Mouse (Mus musculus) thymus, adult 2 months (tissue): ENCODE measurements around the gene Pla2g6. TPM values are rescaled to one million over a fixed set of nuclear protein-coding genes. Genes with fewer than 3 reads are reported as not detected.
A peak's percentile ranks its signal among the peaks of the same experiment; 100 is the strongest.

Experiments used
- DNase-seq: peaks from one replicate; pipeline ENCODE4 v3.0.0; 2021
- H3K27ac ChIP-seq: fragments of 200-500 bp; 2 replicates; pipeline ENCODE4 v1.5.1; 2012; ENCODE audit warnings: low read length, control low read depth; ENCODE audit not compliant: control insufficient read depth, insufficient read depth
- H3K27me3 ChIP-seq: fragments of 200-500 bp; 2 replicates; pipeline ENCODE4 v1.6.1; 2012; ENCODE audit warnings: mild to moderate bottlenecking, low read length, moderate library complexity, mixed read lengths; ENCODE audit not compliant: control insufficient read depth, insufficient read depth
- H3K36me3 ChIP-seq: fragments of 200-500 bp; 2 replicates; pipeline ENCODE4 v1.6.1; 2012; ENCODE audit warnings: mild to moderate bottlenecking, low read length, moderate library complexity; ENCODE audit not compliant: control insufficient read depth, insufficient read depth
- H3K4me1 ChIP-seq: fragments of 200-500 bp; replicated peaks from 2 replicates; pipeline ENCODE4 v1.6.1; 2012; ENCODE audit warnings: low read length; ENCODE audit not compliant: control insufficient read depth, insufficient read depth
- H3K4me3 ChIP-seq: fragments of 200-500 bp; 2 replicates; pipeline ENCODE4 v1.5.1; 2012; ENCODE audit warnings: mild to moderate bottlenecking, low read length, control low read depth, moderate library complexity; ENCODE audit not compliant: control insufficient read depth, insufficient read depth
- CTCF ChIP-seq: fragments of 200-500 bp; IDR thresholded peaks from 2 replicates; pipeline ENCODE4 v1.5.1; 2012; ENCODE audit warnings: mild to moderate bottlenecking, control low read depth, low read length, moderate library complexity, borderline replicate concordance; ENCODE audit not compliant: control insufficient read depth, poor library complexity, insufficient read depth; ENCODE audit errors: extremely low read depth
- POLR2A ChIP-seq: fragments of 200-500 bp; IDR thresholded peaks from 2 replicates; pipeline ENCODE4 v1.6.1; 2012; ENCODE audit warnings: mild to moderate bottlenecking, low read length, control low read depth, moderate library complexity; ENCODE audit not compliant: control insufficient read depth, poor library complexity, insufficient read depth; ENCODE audit errors: extremely low read depth
- WGBS: fragments of 180-500 bp; shearing (Covaris S2); methylation state at CpG from one replicate; pipeline ENCODE4 v1.1.7; 2018; 5-methylcytosine and 5-hydroxymethylcytosine counted together
- polyA plus RNA-seq: library from polyadenylated mRNA; depleted of rRNA; stranded (reverse); fragments of >200 nt; gene quantifications from 2 replicates; pipeline ENCODE4 v1.2.3, GENCODE M21; 2012; rRNA removed

The Pla2g6 gene
- polyA plus RNA-seq = 65.2 and 71.4 TPM in 2 replicates

- Histone ChIP-seq H3K27ac (peak within 1 kb of the TSS; percentile 67), H3K4me3 (peak within 1 kb of the TSS; percentile 63), H3K36me3 (no peaks in the 10 kb centered on the region), H3K27me3 (no peaks in the 10 kb centered on the region), H3K4me1 (peaks cover 39% of the 10 kb centered on the region)
- DNase-seq = peak; percentile 97
- WGBS = 2% methylated on average over 46 of the region's 46 CpGs
- TF ChIP-seq POLR2A (peak; percentile 77; the same call in 1 of the 2 replicates), CTCF (0 out of 2 replicates have a peak, but pooled peaks have one; percentile 35)
Observed at GRCm38 (mm10) chr15:79328058-79328938, at the start of gene Pla2g6. Gene Pla2g6, minus strand, starts transcription at chr15:79328390.

DNA sequence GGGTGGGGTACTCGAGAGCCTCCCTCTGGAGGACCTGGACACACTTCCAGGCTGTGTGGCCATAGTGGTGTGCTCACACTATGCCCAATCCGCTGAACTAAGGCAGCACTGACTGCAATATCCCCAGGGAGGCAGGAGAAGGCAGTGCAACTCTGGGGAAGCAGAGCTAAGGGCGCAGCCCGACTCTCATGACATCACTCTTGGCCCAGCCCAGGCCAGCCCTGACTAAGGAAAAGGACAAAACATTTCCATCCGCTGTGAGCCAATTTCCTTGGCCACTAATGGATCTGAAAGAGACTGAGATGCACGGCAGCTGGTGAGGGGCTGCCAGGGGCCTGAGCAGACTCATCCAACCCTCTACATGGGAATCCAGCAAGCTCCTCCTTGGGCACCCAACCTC lies 49.5 kb upstream of the Pla2g6 start:
- DNase-seq = no peak
- no peak overlapping the region for H3K27ac ChIP-seq
- peaks cover 58% of the 10 kb centered on the region for H3K4me1 ChIP-seq
- no peak overlapping the region for H3K4me3 ChIP-seq
- WGBS = 89% methylated on average over 6 of the region's 6 CpGs
- TF ChIP-seq CTCF = no peak
- no peak for TF ChIP-seq POLR2A
- peaks cover 7% of the 10 kb centered on the region for H3K36me3 ChIP-seq
- no peaks in the 10 kb centered on the region for H3K27me3 ChIP-seq

- DNase-seq = peak; percentile 71
- 34% methylated on average over 3 of the region's 3 CpGs for WGBS
- peak overlapping the region; percentile 82 for H3K27ac ChIP-seq
- H3K4me1 ChIP-seq = peaks cover 32% of the 10 kb centered on the region
- TF ChIP-seq CTCF (no peak), POLR2A (no peak)
- H3K36me3 ChIP-seq = peaks cover 7% of the 10 kb centered on the region
- H3K4me3 ChIP-seq = no peak overlapping the region
- H3K27me3 ChIP-seq = no peaks in the 10 kb centered on the region
Observed at GRCm38 (mm10) chr15:79374760-79375159, 46.6 kb upstream of the Pla2g6 start.

GRCm38 (mm10) chr15:79370281-79370843 lies 42.2 kb upstream of the Pla2g6 start:
- DNase-seq = no peak
- WGBS = 90% methylated on average over 7 of the region's 7 CpGs
- H3K27ac ChIP-seq = no peak overlapping the region
- H3K4me3 ChIP-seq = no peak overlapping the region
- peaks cover 12% of the 10 kb centered on the region for H3K36me3 ChIP-seq
- TF ChIP-seq POLR2A (no peak), CTCF (no peak)
- peaks cover 18% of the 10 kb centered on the region for H3K4me1 ChIP-seq
- H3K27me3 ChIP-seq = no peaks in the 10 kb centered on the region

- H3K27me3 ChIP-seq = no peaks in the 10 kb centered on the region
- DNase-seq = no peak
- no peak overlapping the region for H3K27ac ChIP-seq
- H3K4me1 ChIP-seq = peaks cover 11% of the 10 kb centered on the region
- TF ChIP-seq CTCF (no peak), POLR2A (no peak)
- peaks cover 12% of the 10 kb centered on the region for H3K36me3 ChIP-seq
- WGBS = 90% methylated on average over 15 of the region's 15 CpGs
- H3K4me3 ChIP-seq = no peak overlapping the region
Observed at GRCm38 (mm10) chr15:79369452-79370280, 41.5 kb upstream of the Pla2g6 start.

- 92% methylated on average over 8 of the region's 8 CpGs for WGBS
- Histone ChIP-seq H3K4me1 (peaks cover 4% of the 10 kb centered on the region), H3K27ac (no peak overlapping the region), H3K4me3 (no peak overlapping the region), H3K27me3 (no peaks in the 10 kb centered on the region), H3K36me3 (peaks cover 12% of the 10 kb centered on the region)
- TF ChIP-seq POLR2A (no peak), CTCF (no peak)
- DNase-seq = no peak
Observed at GRCm38 (mm10) chr15:79368861-79369440, 40.8 kb upstream of the Pla2g6 start.
